Mouse (Mus musculus): ENCODE measurements around the gene Nsmce4a.

DNA sequence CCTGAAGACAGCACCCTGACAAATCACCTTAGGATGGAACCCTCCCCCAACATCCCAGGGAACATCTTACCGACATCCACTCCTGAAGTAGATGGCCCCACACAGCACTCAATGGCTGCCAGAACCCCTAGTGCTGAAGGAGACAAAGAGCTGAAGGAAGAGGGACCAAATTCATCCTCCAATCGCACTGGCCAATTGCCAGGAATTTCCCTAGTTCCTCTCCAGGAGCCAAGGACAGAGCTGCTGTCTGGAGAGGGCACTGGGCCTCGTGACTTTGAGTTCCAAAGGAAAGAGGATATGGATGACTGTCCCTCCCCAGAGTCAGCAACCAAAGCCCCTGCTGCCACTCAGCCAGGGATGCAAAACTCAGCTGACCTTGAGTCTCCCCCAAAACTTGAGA, 49.0 kb upstream of the Nsmce4a start:
- TF ChIP-seq POLR2A (IDR thresholded peaks at IDR 0.05; ENCODE audit: control insufficient read depth, extremely low read depth, insufficient read depth, low read length, poor library complexity) = no peak
- no peak for TF ChIP-seq CTCF (IDR thresholded peaks at IDR 0.05; ENCODE audit: borderline replicate concordance, control insufficient read depth, extremely low read depth, insufficient read depth, low read length, poor library complexity)
